Mouse (Mus musculus) limb, embryonic 14.5 days (tissue): ENCODE data around the gene Lefty2. TPM values are rescaled to one million over a fixed set of nuclear protein-coding genes. Genes with fewer than 3 reads are reported as not detected.
A peak's percentile ranks its signal among the peaks of the same experiment; 100 is the strongest.

Experiments
- ATAC-seq: fragments of 200-750 bp; cut with Nextera tagmentation; 2 replicates; pipeline ENCODE4 v1.8.0; 2017; ENCODE audit warnings: low read depth, moderate number of reproducible peaks, moderate TSS enrichment; ENCODE audit not compliant: low FRiP score
- DNase-seq: peaks from one replicate; pipeline ENCODE4 v3.0.0-alpha.2; 2015; ENCODE audit warnings: low spot score
- H3K27ac ChIP-seq: fragments of 300-500 bp; sonication (generic); replicated peaks from 2 replicates; pipeline ENCODE4 v1.5.1; 2014; ENCODE audit warnings: low read depth, mild to moderate bottlenecking, low read length, moderate library complexity, mixed read lengths
- H3K27me3 ChIP-seq: fragments of 300-500 bp; sonication (generic); 2 replicates; pipeline ENCODE4 v1.6.1; 2014; ENCODE audit warnings: low read length, mixed read lengths; ENCODE audit not compliant: control insufficient read depth, insufficient read depth
- H3K36me3 ChIP-seq: fragments of 300-500 bp; sonication (generic); 2 replicates; pipeline ENCODE4 v1.6.1; 2014; ENCODE audit warnings: mild to moderate bottlenecking, low read length, moderate library complexity, mixed read lengths; ENCODE audit not compliant: control insufficient read depth, insufficient read depth
- H3K4me1 ChIP-seq: fragments of 300-500 bp; sonication (generic); 2 replicates; pipeline ENCODE4 v1.6.1; 2014; ENCODE audit warnings: antibody characterized with exemption, low read length, mixed read lengths; ENCODE audit not compliant: control insufficient read depth, insufficient read depth
- H3K4me2 ChIP-seq: fragments of 300-500 bp; sonication (generic); replicated peaks from 2 replicates; pipeline ENCODE4 v1.6.1; 2014; ENCODE audit warnings: low read depth, mild to moderate bottlenecking, low read length, moderate library complexity; ENCODE audit not compliant: severe bottlenecking
- H3K4me3 ChIP-seq: fragments of 300-500 bp; sonication (generic); replicated peaks from 2 replicates; pipeline ENCODE4 v1.5.1; 2014; ENCODE audit warnings: low read length
- H3K9ac ChIP-seq: fragments of 300-500 bp; sonication (generic); 2 replicates; pipeline ENCODE4 v1.6.1; 2014; ENCODE audit warnings: mild to moderate bottlenecking, low read depth, low read length, moderate library complexity; ENCODE audit not compliant: severe bottlenecking
- H3K9me3 ChIP-seq: fragments of 300-500 bp; sonication (generic); 2 replicates; pipeline ENCODE4 v1.6.1; 2016; ENCODE audit warnings: low read length; ENCODE audit not compliant: control insufficient read depth
- POLR2A ChIP-seq: fragments of 200-500 bp; IDR thresholded peaks from 2 replicates; pipeline ENCODE4 v1.8.0; 2012; ENCODE audit warnings: inconsistent platforms, mild to moderate bottlenecking, moderate library complexity, borderline replicate concordance; ENCODE audit not compliant: insufficient read depth, insufficient read length; ENCODE audit errors: extremely low read depth
- WGBS: fragments of 180-500 bp; shearing (Covaris S2); extraction: QIAGEN DNeasy Blood & Tissue Kit; methylation state at CpG from one replicate; pipeline ENCODE4 v1.1.7; 2014; 5-methylcytosine and 5-hydroxymethylcytosine counted together
- polyA plus RNA-seq, 2 experiments: library from polyadenylated mRNA; depleted of rRNA in 1 of 2; stranded (reverse) in 1 of 2; unstranded in 1 of 2; fragments of >200 nt; fragmentation: Nextera tagmentation in 1 of 2; extraction: Ambion mirVana in 1 of 2; gene quantifications; 2 replicates each; pipeline versions ENCODE4 v1.2.1 to v1.2.3; 2012 to 2014

Gene Lefty2
- polyA plus RNA-seq, 2 experiments: 0.11 to 0.17 TPM

GRCm38 (mm10) chr1:180870122-180870650 is 22.7 kb upstream of the Lefty2 start:
- H3K4me2 ChIP-seq: no peak overlapping the region
- no peak overlapping the region for H3K9ac ChIP-seq
- H3K4me3 ChIP-seq: no peak overlapping the region
- H3K4me1 ChIP-seq: no peaks in the 10 kb centered on the region
- no peaks in the 10 kb centered on the region for H3K27me3 ChIP-seq
- H3K27ac ChIP-seq: 0 out of 2 replicates have a peak overlapping the region, but pooled peaks have one; percentile 5
- 72% methylated on average over 13 of the region's 13 CpGs for WGBS
- H3K36me3 ChIP-seq: peaks cover 33% of the 10 kb centered on the region
- no peak for DNase-seq
- ATAC-seq: no peak; the same call in 1 of the 2 replicates
- H3K9me3 ChIP-seq: no peaks in the 10 kb centered on the region
- no peak for TF ChIP-seq POLR2A

GRCm38 (mm10) chr1:180873861-180874484 is 18.9 kb upstream of the Lefty2 start:
- TF ChIP-seq POLR2A: no peak
- H3K9ac ChIP-seq: no peak overlapping the region
- H3K27ac ChIP-seq: no peak overlapping the region
- 21% methylated on average over 9 of the region's 9 CpGs for WGBS
- H3K4me1 ChIP-seq: no peaks in the 10 kb centered on the region
- H3K36me3 ChIP-seq: no peaks in the 10 kb centered on the region
- DNase-seq (no peak), ATAC-seq (no peak)
- no peak overlapping the region for H3K4me3 ChIP-seq
- H3K9me3 ChIP-seq: no peaks in the 10 kb centered on the region
- no peak overlapping the region for H3K4me2 ChIP-seq
- H3K27me3 ChIP-seq: no peaks in the 10 kb centered on the region

GRCm38 (mm10) chr1:180874615-180875014 is 18.3 kb upstream of the Lefty2 start:
- Histone ChIP-seq H3K4me3 (no peak overlapping the region), H3K9me3 (no peaks in the 10 kb centered on the region), H3K4me1 (no peaks in the 10 kb centered on the region), H3K27ac (no peak overlapping the region), H3K27me3 (no peaks in the 10 kb centered on the region), H3K4me2 (no peak overlapping the region), H3K9ac (no peak overlapping the region), H3K36me3 (no peaks in the 10 kb centered on the region)
- no peak for DNase-seq
- TF ChIP-seq POLR2A: no peak
- no peak for ATAC-seq
- 81% methylated on average over 2 of the region's 2 CpGs for WGBS

GRCm38 (mm10) chr1:180875126-180875525 is 17.8 kb upstream of the Lefty2 start:
- Histone ChIP-seq H3K4me1 (no peaks in the 10 kb centered on the region), H3K4me2 (no peak overlapping the region), H3K9ac (no peak overlapping the region), H3K36me3 (no peaks in the 10 kb centered on the region), H3K9me3 (no peaks in the 10 kb centered on the region), H3K27me3 (no peaks in the 10 kb centered on the region), H3K27ac (no peak overlapping the region), H3K4me3 (no peak overlapping the region)
- 81% methylated on average over 9 of the region's 9 CpGs for WGBS
- DNase-seq (no peak), ATAC-seq (no peak)
- TF ChIP-seq POLR2A: no peak

- ATAC-seq (no peak), DNase-seq (no peak)
- Histone ChIP-seq H3K4me3 (no peak overlapping the region), H3K36me3 (no peaks in the 10 kb centered on the region), H3K9me3 (no peaks in the 10 kb centered on the region), H3K4me1 (no peaks in the 10 kb centered on the region), H3K4me2 (no peak overlapping the region), H3K27ac (no peak overlapping the region), H3K27me3 (no peaks in the 10 kb centered on the region), H3K9ac (no peak overlapping the region)
- WGBS: 77% methylated on average over 4 of the region's 4 CpGs
- no peak for TF ChIP-seq POLR2A
Measured at GRCm38 (mm10) chr1:180877466-180877865, 15.4 kb upstream of the Lefty2 start.
